Mouse (Mus musculus): ENCODE data around the gene Nudt14. TPM values are rescaled to one million over a fixed set of nuclear protein-coding genes. Genes with fewer than 3 reads are reported as not detected.

Gene Nudt14
- total RNA-seq, 2 experiments from 2014 or later, result 14.8 to 17.5 TPM

DNA sequence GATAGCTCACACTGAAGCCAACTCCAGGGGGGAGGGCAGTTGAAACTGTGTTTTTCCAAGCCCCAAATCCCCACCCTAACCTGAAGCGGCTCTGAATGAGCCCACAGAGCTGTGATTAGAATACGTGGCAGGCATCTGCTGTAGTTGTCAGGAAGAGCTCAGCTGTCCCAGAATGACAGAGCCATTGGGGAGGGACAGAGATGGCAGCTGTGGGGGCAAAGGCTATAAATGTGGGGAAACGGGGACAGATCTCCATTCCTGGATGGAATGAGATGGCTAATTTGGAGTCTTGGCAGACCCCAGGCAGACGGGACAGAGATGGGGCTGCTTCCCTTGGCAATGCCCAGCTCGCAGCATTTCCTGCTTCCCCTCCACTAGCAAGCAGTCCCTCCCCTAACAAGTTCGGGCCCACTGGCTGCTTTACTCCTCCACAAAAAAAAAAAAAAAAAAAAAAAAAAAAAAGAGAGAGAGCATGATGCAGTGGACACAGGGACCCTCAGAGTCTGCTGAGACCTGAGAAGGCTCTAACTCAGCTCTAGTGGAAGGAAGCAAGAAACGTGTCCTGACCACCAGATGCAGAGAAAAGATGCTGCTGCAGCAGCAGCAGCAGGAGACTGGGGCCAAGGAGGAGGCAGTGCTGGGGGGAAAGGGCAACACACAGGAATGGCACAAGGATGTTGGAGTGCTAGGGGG is 9.4 kb upstream of the Nudt14 start:
- intact Hi-C loops (cut with DNase I; ENCODE audit: low total_unique reads), result no loop called here
- DNase-seq, result no peak

DNA sequence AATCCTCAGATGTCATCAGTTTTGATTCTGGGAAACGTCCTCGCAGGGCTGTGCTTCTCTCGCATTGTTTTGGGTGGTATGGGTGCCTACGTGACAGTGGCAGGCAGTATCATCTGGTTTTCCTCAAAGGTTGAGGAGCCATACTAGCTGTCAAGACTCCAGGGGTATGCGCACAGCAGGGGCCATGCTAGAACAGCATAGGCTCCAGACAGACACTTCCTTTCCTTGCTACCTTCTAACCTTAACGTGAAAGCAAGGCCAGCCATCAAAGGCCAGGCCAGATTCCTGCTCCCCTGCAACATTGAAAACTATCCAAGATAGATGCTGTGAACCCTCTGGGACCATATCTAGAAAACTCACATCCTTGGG is 8.8 kb upstream of the Nudt14 start:
- DNase-seq, result no peak
- intact Hi-C loops (cut with DNase I; ENCODE audit: low total_unique reads), result no loop called here

DNA sequence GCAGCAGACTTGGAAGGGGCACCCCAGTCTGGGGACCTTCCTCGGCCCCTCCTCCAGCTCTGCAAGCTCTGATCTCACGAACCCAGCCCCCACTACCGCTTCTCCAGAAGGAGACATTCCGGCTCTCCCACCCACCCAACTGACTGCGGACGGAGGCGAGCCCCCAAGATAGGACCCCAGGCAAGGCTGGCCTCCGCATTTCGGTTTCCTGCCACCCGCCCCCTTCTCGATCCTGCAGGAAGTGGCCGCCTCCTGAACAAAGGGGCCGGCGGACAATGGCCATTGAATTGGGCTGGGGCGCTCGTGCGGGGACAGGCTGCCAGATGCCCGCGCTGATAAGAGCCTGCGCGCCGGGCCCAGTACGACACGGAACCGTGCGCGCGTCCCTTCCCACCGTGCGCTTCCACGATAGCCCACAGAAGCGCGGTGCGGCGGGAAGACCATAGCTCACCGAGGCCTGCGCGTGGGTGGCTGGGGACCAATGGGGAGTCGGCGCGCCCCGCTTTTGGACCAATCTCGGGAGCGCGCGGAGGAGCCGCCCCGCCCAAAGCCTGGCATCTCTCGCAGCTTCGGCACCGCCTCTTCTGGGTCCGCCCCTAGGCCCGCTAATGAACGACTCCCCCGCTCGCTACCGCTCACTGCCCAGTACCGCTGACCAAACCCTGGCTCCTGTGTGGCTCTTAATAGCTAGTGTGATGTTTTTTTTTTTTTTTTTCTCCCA is 8.3 kb upstream of the Nudt14 start:
- intact Hi-C loops (cut with DNase I; ENCODE audit: low total_unique reads), result no loop called here

DNA sequence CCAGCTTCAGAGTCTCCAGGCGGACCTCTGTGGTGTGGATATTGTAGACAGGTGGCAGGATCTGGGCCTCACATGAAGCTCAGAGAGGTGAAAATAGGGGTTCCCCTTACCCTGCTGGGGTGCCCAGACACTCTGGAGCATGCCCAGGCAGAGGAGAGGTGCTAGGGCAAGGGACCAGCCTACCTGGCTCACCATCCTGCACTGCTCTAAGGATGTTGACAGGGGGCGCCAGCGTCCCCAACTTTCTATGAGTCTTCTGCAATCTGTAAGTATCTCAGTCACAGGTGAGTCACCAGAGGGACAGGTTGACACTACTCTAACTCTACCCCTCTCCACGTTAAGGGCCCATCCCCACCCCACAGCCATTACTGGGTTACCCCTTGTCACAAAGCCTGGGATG is 5.4 kb upstream of the Nudt14 start:
- no peak for DNase-seq
- intact Hi-C loops (cut with DNase I; ENCODE audit: low total_unique reads), result loop anchor here (5.0 kb wide), 1 partner anchor 70 kb away; no protein-coding TSS in a partner anchor

More for the DNA sequence above, 8.3 kb upstream of the Nudt14 start:
- peak; percentile 90 for DNase-seq

DNA sequence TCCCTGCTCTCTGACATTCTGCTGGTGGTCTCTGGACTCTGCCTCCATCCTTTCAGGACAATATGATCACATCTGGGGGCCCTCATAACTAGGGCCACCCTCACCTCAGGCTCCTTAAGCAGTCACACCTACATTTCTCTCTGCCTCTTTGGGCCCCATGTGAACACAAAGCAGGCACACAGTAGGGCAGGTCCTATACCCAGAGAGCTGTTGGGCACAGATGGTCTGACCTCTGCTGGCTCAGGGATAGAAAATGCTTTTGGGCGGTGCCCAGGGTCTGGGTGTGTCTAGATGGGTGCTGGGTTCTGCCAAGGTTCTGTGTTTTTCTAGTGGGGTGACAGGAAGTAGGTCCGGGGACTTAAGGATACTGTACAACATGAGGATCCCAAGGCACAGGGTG is 1.7 kb upstream of the Nudt14 start:
- intact Hi-C loops (cut with DNase I; ENCODE audit: low total_unique reads), result no loop called here
- DNase-seq, result no peak

DNA sequence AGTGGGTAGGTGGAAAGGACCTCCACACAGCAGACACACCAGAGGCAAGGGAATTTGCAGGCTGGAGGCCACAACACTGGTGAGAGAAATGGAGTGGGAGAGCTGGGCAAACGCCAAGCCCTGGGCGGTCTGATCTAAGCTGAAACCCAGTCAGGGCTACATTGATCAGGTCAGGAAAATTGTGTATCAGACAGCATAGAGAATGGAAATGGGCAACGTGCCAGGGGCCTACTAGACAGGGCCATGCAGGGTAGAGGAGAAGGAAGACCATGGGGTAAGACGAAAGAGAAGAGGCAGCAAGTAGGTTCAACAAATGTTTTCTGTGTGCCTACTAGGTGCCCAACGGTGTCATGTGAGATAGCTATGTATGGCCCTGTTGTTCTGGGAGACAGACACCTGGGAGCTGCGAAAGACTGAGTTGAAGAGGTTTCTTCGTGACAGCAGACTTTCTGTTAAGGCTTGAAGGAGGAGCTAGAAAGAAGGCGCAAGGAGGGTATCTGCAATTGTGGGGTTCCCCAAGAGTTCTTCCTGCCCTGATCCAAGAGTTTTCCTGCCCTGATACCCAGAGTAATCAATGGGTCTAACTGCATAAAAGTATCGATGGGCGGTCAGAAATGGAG is 658 bp downstream of the Nudt14 start:
- intact Hi-C loops (cut with DNase I; ENCODE audit: low total_unique reads), result no loop called here
- DNase-seq, result no peak

DNA sequence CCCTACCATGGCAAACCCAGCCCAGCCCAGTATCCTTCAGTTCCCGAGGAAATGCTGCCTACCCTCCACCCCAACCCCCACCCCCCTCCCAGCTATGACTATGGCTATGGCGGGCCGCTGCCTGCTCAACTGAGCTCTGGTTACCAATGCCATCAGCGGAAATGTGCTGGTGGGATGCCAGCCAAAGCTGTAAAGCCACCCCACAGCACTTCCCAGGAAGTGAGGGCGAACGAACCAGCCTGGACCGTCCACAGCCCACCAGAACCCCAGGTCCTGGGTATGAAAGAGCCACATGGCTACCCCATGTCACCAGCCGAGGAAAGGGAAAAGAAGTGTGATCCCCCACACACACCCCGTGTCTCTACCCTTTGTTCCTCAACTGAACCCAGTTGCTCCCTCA is 1.2 kb downstream of the Nudt14 start:
- no peak for DNase-seq
- intact Hi-C loops (cut with DNase I; ENCODE audit: low total_unique reads), result no loop called here

DNA sequence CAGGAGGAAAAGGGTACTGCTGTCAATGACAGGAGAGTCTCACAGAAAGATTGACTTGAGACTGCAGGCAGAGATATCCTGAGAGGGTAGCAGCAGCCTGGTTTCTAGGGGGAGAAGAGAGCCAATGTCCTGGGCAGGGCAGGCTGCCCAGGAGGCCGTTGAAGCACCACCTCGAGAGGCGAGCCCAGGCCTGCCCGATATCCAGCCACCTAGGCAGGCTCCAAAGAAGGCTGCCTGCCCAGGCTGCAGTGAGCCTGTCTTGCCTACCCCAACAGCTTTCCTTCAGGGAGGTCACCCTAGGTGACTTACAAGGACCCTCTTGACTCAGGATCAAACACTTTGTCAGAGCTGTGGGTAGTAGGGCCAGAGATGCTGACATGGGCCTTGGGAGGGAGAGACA is 1.7 kb downstream of the Nudt14 start:
- intact Hi-C loops (cut with DNase I; ENCODE audit: low total_unique reads), result no loop called here
- no peak for DNase-seq

DNA sequence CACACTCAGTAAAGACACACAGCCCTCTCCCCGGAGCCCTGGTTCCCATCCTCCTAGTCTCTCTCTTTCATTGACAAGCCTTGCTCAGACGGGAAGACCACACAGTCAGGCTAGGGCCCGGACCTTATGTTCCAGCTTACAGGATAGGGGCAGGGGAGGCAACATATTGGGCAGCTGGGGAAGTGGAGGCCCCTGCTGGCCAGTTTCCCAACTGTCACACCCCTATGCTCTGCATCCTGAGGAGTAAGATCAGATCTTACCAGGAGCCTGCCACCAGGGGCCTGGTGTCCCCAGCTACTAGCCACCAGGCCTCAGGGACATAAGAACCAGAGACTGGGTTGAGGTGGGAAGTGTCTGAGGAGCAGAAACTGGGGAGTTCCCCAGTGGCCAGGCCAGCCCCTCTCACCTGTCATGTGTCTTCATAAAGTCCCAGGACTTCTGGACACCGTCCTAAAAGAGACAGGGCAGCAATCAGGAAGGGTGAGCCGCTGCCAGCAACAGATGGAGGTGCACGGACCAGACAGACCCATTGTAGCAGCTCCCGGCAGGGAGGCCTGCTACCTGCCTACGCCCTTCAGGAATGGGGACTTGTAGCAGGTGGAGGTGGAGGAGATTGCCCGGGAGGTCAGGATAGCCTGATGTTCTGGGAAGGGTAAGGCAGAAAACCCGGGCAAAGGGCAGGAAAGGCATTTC is 2.9 kb downstream of the Nudt14 start:
- no peak for DNase-seq
- intact Hi-C loops (cut with DNase I; ENCODE audit: low total_unique reads), result no loop called here

DNA sequence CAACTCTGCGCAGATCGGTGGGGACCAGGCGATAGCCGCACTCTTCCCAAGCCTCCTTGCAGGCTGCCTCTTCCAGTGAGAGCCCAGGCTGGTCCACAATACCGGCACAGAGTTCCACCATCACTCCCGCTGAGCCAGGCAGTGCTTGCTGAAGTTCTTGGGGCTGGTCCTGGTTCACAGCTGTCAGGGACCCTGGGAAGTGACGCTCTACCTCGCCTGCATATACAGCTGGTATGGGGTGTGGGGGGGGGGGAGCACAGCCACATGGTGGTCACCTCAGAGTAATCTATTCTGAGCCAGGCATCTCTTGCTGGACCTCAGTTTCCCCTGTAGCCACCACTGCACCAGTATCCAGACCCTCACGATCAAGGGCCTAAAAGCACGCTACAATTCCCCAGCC is 3.6 kb downstream of the Nudt14 start:
- DNase-seq, result no peak
- intact Hi-C loops (cut with DNase I; ENCODE audit: low total_unique reads), result no loop called here

DNA sequence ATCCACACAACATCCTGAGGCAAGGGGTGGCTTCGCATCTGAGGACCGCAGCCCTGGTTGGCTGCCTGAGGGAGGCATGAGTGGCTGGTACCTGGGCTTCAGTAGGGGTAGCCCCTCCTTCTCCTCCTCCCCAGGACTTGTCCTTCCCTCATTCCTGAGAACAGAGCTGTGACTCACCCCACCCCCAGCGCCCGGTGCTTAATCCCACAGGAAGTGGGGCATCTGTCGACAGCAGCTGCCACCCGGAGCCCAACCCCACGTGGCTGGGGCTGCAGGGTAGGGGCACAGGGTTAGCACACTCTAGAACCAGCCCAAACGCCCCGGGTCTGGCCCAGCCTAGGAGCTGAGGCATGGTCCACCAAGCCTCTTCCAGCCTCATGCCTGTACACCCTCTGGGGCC is 4.0 kb downstream of the Nudt14 start:
- intact Hi-C loops (cut with DNase I; ENCODE audit: low total_unique reads), result no loop called here
- peak; percentile 62 for DNase-seq

DNA sequence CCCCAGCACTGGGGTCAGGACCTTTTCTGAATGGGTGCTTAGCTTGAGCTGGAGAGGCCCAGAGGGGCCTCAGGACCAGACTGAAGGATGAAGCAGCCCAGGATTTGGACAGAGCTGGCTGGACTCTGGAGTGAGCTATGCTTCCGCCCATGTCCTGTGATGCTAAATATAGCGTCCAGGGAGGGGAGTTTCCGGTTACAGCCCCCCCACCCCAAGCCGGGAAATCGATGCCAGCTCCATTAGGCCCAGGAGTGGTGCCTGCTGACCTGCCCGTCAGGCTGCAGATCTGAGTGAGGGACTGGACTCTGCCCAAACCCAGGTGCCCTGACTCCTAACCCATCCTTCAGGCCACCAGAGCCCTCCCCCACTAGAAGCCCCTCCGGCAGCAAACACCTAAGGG is 9.3 kb downstream of the Nudt14 start:
- peak; percentile 61 for DNase-seq

DNA sequence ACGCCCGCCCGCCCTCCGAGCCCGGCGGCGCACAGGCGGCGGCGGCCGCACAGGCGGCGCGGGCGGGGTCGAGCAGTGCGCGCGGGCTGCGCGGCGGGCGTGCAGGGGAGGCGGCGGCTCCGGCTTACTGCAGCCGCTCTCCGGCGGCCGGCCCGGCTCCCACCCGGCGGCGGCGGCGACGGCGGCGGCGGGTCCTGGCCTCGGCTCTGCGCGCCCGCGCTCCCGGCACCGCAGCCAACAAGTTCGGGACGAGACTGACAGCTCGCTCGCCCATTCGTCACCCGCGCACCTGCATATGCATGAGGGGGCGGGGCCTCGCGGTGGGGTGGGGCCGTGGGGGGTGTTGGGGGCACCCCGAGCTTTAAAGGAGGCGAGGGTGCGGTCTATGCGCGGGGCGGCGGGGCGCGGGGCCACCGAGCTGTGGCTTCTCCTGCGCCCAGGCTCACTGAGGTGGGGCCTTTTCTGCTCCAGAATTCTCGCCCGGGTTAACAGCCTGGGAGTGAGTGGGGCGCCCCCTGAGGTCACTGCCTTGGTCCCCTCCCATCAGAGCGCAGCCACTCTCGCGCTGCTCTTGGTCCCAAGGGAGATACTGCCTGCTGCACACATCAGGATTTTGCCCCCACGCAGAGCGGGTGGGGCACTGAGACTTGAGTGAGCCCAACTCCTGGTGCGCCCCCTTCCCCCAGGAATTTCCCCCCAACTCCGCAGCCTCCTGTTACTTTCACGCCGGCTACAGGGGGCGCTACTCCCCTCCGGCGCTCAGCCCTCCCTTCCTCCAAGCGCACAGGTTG is 12.2 kb downstream of the Nudt14 start, which contains the start of gene Jag2:
Jag2 (minus strand) TSS at position 215 of the 791 bp plus-strand sequence.
- peak; percentile 78 for DNase-seq
- intact Hi-C loops (cut with DNase I; ENCODE audit: low total_unique reads), result no loop called here

More for the DNA sequence above, 9.3 kb downstream of the Nudt14 start:
- intact Hi-C loops (cut with DNase I; ENCODE audit: low total_unique reads), result no loop called here

DNA sequence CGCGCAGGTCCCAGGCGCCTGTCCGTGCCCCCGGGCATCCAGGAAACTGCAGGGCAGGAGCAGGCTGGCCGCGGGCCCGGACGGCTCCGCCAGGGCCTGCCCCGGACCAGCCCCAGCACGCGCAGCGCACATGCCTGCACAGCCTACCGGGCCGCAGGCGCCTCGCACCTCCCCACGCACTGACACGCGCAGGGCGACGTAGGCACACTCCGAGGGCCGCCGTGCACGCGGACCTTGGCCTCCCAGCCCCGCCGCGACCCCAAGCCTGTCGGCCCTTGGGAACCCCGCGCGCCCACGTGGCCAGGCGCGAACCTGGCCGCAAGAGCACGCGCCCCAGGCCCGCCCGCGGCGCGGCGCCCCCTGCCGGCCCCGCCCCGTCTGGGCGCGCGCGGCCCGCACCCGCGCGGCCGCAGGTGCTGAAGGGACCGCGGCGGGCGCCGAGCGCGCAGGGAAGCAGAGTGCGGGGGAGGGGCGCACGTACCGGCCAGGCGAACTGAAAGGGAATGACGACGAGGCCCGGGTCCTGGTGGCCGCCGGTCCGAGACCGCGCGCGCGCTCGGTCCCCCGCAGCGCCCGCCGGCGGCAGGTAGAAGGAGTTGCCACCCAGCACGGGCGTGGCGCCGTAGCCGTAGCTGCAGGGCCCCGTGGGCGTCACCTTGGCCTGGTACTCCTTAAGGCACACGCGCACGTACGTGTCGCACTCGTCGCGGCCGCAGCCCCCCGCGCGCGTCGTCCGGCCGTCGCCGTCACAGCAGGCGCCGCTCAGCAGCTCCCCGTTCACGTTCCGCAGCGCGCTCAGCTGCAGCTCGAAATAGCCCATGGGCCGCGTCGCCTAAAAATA is 13.3 kb downstream of the Nudt14 start:
- peak; percentile 47 for DNase-seq
- intact Hi-C loops (cut with DNase I; ENCODE audit: low total_unique reads), result no loop called here

DNA sequence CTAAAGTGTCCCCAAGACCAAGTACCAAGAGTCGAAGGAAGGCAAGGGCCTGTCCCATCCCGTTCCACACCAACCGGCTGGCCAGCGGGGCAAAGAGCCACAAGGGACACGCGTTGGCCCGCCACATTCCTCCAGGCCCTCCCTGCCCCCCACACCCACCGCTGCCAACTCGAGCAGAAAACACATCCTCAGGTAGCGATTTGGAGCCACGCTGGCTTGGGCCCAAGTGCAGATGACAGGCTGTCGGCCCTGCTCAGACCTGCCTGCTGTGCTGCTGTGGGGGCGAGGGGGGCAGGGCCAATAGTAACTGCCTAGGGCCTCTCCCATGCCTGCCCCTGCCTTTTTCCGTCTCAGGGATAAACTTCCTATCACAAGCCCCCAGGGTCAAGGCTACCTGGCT is 14.7 kb downstream of the Nudt14 start:
- no peak for DNase-seq
- intact Hi-C loops (cut with DNase I; ENCODE audit: low total_unique reads), result no loop called here

DNA sequence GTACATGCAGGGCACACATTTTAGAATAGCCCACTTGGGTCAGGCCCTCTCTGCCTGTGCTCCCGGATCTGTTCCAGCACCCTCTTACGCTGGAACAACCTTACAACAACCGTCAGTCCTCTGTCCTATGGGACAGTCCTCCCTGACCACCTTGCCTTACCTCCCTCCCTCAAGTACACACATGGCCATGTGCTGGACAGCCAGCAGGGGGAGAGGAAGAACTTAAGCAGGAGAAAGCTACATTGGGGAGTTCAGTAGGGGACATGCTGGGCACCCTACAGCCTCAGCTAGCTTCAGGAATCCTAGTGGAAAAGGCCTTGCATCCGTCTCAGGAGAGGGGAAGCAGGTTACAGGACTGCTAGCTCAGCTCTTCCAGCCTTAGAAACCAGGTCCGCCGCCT is 16.0 kb downstream of the Nudt14 start:
- no peak for DNase-seq
- intact Hi-C loops (cut with DNase I; ENCODE audit: low total_unique reads), result no loop called here

DNA sequence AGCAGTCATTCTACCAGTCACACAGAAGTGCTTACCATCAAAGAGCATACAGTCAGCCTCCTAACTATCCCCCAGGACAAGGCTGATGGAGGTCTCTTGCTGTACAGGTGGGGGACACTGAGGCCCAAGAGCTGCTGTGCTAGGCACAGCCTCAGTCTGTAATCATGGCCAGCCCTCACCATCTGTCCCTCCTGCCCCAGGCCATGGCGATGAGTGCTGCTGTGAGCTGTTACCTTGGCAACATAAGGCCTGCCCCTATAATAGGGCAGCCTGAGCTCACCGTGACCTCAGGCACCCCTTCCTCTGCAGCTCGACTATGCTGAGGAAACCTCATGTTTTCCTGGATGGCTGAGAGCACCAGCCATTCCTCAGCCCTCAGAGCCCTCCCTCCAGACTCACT is 19.4 kb downstream of the Nudt14 start:
- DNase-seq, result no peak
- intact Hi-C loops (cut with DNase I; ENCODE audit: low total_unique reads), result no loop called here

DNA sequence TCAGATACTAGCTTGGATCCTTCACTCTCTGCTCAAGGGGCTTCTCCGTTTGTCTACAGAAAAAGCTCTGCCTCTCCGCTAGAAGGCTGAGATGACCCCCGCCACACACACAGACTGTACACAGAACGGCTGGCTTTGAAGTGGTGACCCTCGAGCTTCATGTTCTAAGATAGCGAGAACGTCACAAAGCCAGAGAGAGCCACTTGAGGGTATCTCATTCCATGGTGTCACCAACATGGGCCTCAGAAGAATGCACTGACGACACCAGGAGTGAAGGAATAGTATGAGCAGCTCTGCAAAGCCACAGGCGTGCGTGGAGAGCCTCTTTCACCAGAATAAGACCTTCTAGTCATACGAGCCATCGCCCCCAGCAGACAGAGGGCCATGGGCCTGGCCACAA is 20.4 kb downstream of the Nudt14 start:
- intact Hi-C loops (cut with DNase I; ENCODE audit: low total_unique reads), result no loop called here
- no peak for DNase-seq

DNA sequence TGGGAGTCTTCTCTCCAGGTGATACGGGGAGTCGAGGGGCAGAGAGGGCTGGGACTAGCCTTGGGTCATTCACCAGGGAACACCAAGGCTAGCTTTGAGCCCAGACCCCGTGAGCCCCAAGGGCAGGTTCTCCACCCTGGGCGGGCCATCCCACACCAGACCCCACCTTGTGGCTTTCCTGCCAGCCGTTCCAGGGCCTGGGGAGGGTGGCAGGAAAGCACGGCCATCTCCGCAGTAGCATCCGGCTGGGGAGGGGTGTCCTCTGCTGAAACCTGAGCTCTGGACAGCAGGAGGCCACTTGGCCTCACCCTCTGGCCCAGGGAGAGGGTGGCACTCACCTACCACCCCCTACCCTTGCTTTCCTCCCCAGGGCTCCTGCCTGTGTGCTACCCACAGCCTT is 24.0 kb downstream of the Nudt14 start:
- DNase-seq, result no peak
- intact Hi-C loops (cut with DNase I; ENCODE audit: low total_unique reads), result no loop called here

All from gastrocnemius, postnatal 14 days (tissue).